Mouse (Mus musculus) olfactory bulb, adult 2 months (tissue): ENCODE measurements at regions not wholly inside any gene's neighbourhood (a gene's known extent, or its start where the extent isn't known, plus 50 kb on each side); places are given as distances from the start of the nearest gene placed in this dataset.

ENCODE experiments used
- CTCF ChIP-seq: fragments of 200-500 bp; IDR thresholded peaks from 2 replicates; pipeline ENCODE4 v1.5.1; 2012; ENCODE audit warnings: low read depth, mild to moderate bottlenecking, low read length, moderate library complexity; ENCODE audit not compliant: insufficient read depth
- POLR2A ChIP-seq: fragments of 200-500 bp; IDR thresholded peaks from 2 replicates; pipeline ENCODE4 v1.6.1; 2012; ENCODE audit warnings: mild to moderate bottlenecking, low read depth, low read length, moderate library complexity; ENCODE audit not compliant: insufficient read depth

DNA sequence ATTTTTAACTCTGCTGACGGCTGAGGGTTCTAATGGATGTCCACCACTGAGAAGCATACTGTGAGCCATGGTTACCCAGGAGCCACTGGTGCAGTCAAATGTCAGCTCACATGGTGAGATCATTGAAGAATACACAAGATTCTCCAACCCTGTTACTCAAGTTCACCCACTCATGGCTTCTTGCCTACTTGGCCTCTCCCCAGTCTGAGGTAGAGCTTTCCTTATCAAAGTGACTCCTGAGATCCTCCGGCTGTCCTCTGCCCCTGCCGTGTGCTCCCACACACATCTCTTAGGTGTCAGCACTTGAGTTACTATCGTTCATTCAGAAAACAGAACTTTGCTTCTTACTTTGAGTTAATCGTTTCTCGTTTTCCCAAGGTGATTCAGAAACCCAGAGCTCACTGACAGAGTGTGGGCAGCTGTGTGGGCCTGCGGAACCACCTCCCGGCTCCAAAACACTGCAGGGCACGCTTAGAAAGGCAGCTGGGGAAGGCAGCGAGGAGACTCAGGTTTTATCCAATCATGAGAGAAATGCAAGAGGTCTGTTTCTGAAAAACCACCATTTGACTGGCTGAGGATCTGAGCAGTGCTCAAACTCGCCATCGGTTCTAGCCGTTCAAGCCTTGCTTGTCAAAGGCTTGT is 177.8 kb downstream of the Cand1 start:
- TF ChIP-seq CTCF (no peak), POLR2A (no peak)
